Mouse (Mus musculus): ENCODE results near the gene Ccser2.

The Ccser2 gene

GRCm38 (mm10) chr14:36868769-36869362, 99.7 kb downstream of the Ccser2 start:
- no peak for DNase-seq (ENCODE audit: low spot score)

GRCm38 (mm10) chr14:36866966-36867700, 101.4 kb downstream of the Ccser2 start:
- peak; percentile 35 for DNase-seq (ENCODE audit: low spot score)

- peak; percentile 70 for DNase-seq (ENCODE audit: low spot score)
Observed at GRCm38 (mm10) chr14:36863877-36864489, 104.6 kb downstream of the Ccser2 start.

- DNase-seq (ENCODE audit: low spot score) = no peak
Observed at GRCm38 (mm10) chr14:36862387-36862786, 106.2 kb downstream of the Ccser2 start.

GRCm38 (mm10) chr14:36858932-36859331, 109.6 kb downstream of the Ccser2 start:
- DNase-seq (ENCODE audit: low spot score) = no peak

- DNase-seq (ENCODE audit: low spot score) = no peak
Observed at GRCm38 (mm10) chr14:36852972-36853371, 115.6 kb downstream of the Ccser2 start.

- DNase-seq (ENCODE audit: low spot score) = no peak
Observed at GRCm38 (mm10) chr14:36848860-36849259, 119.7 kb downstream of the Ccser2 start.

All from testis, postnatal 14 days (tissue).